Mouse (Mus musculus): ENCODE data around the gene Scn8a. TPM values are rescaled to one million over a fixed set of nuclear protein-coding genes. Genes with fewer than 3 reads are reported as not detected.
"Not testable (repeated sequence)": the region's sequence is repeated elsewhere in the genome, so short reads cannot be mapped to it uniquely, and the experiment has no call there.

The Scn8a gene
- 1.2 and 1.5 TPM in 2 replicates for polyA plus RNA-seq (2015; fragmentation: Nextera tagmentation; extraction: Ambion mirVana)

- peaks cover 7% of the 10 kb centered on the region; the same call in 1 of the 2 replicates for H3K4me1 ChIP-seq (ENCODE audit: insufficient read depth, low read depth, low read length)
- 71% methylated on average over 7 of the region's 7 CpGs for WGBS
- H3K4me3 ChIP-seq (ENCODE audit: low read depth, low read length), result peak within 1 kb of the TSS; percentile 24; the same call in 1 of the 2 replicates
- H3K36me3 ChIP-seq (ENCODE audit: insufficient read depth, low read length), result no peaks in the 10 kb centered on the region
- H3K27ac ChIP-seq (ENCODE audit: low read length), result no peak within 1 kb of the TSS
- peaks cover 33% of the 10 kb centered on the region for H3K27me3 ChIP-seq (replicated peaks; ENCODE audit: insufficient read depth, low read length)
- TF ChIP-seq EP300 (IDR thresholded peaks at IDR 0.05) (no peak), CTCF (IDR thresholded peaks at IDR 0.05) (no peak)
- peak within 1 kb of the TSS; percentile 73 for H3K4me2 ChIP-seq (replicated peaks; ENCODE audit: low read depth, low read length)
- H3K9me3 ChIP-seq (ENCODE audit: low read length), result no peaks in the 10 kb centered on the region
- ATAC-seq (no peak), DNase-seq (ENCODE audit: low spot score) (no peak)
- H3K9ac ChIP-seq (replicated peaks; ENCODE audit: low read depth), result no peak within 1 kb of the TSS
These were observed at the start of gene Scn8a for GRCm38 (mm10) chr15:100869558-100869957. TSS of gene Scn8a (plus strand) at chr15:100869858.

- 48% methylated on average over 8 of the region's 8 CpGs for WGBS
- Histone ChIP-seq H3K4me3 (ENCODE audit: low read depth, low read length) (no peak overlapping the region), H3K9me3 (ENCODE audit: low read length) (no peaks in the 10 kb centered on the region), H3K4me1 (ENCODE audit: insufficient read depth, low read depth, low read length) (no peaks in the 10 kb centered on the region), H3K9ac (replicated peaks; ENCODE audit: low read depth) (no peak overlapping the region), H3K36me3 (ENCODE audit: insufficient read depth, low read length) (no peaks in the 10 kb centered on the region), H3K27ac (ENCODE audit: low read length) (no peak overlapping the region), H3K27me3 (replicated peaks; ENCODE audit: insufficient read depth, low read length) (peaks cover 12% of the 10 kb centered on the region; the same call in 1 of the 2 replicates), H3K4me2 (replicated peaks; ENCODE audit: low read depth, low read length) (no peak overlapping the region)
- TF ChIP-seq CTCF (IDR thresholded peaks at IDR 0.05) (peak; percentile 44), EP300 (IDR thresholded peaks at IDR 0.05) (no peak)
- DNase-seq (ENCODE audit: low spot score) (no peak), ATAC-seq (no peak)
These were observed 47.8 kb upstream of the Scn8a start for GRCm38 (mm10) chr15:100821824-100822223.

- 72% methylated on average over 4 of the region's 4 CpGs for WGBS
- ATAC-seq, result not testable (repeated sequence)
These were observed 47.3 kb upstream of the Scn8a start for GRCm38 (mm10) chr15:100822370-100822769.

GRCm38 (mm10) chr15:100825249-100825856, 44.3 kb upstream of the Scn8a start:
- 23% methylated on average over 23 of the region's 26 CpGs for WGBS
- ATAC-seq (no peak), DNase-seq (ENCODE audit: low spot score) (no peak)
- Histone ChIP-seq H3K9me3 (ENCODE audit: low read length) (no peaks in the 10 kb centered on the region), H3K27me3 (replicated peaks; ENCODE audit: insufficient read depth, low read length) (peaks cover 12% of the 10 kb centered on the region; the same call in 1 of the 2 replicates), H3K9ac (replicated peaks; ENCODE audit: low read depth) (no peak overlapping the region), H3K4me3 (ENCODE audit: low read depth, low read length) (no peak overlapping the region), H3K4me1 (ENCODE audit: insufficient read depth, low read depth, low read length) (no peaks in the 10 kb centered on the region), H3K36me3 (ENCODE audit: insufficient read depth, low read length) (no peaks in the 10 kb centered on the region), H3K27ac (ENCODE audit: low read length) (no peak overlapping the region), H3K4me2 (replicated peaks; ENCODE audit: low read depth, low read length) (no peak overlapping the region)
- no peak for TF ChIP-seq EP300 (IDR thresholded peaks at IDR 0.05)
- no peak for TF ChIP-seq CTCF (IDR thresholded peaks at IDR 0.05)

More at GRCm38 (mm10) chr15:100822370-100822769, 47.3 kb upstream of the Scn8a start:
- not testable (repeated sequence) for DNase-seq (ENCODE audit: low spot score); H3K4me2 ChIP-seq (replicated peaks; ENCODE audit: low read depth, low read length); H3K9me3 ChIP-seq (ENCODE audit: low read length); H3K36me3 ChIP-seq (ENCODE audit: insufficient read depth, low read length); H3K4me1 ChIP-seq (ENCODE audit: insufficient read depth, low read depth, low read length); H3K9ac ChIP-seq (replicated peaks; ENCODE audit: low read depth); H3K4me3 ChIP-seq (ENCODE audit: low read depth, low read length); H3K27ac ChIP-seq (ENCODE audit: low read length)
- H3K27me3 ChIP-seq (replicated peaks; ENCODE audit: insufficient read depth, low read length), result peaks cover 12% of the 10 kb centered on the region; the same call in 1 of the 2 replicates

GRCm38 (mm10) chr15:100826076-100826475, 43.6 kb upstream of the Scn8a start:
- Histone ChIP-seq H3K9me3 (ENCODE audit: low read length) (no peaks in the 10 kb centered on the region), H3K36me3 (ENCODE audit: insufficient read depth, low read length) (no peaks in the 10 kb centered on the region), H3K9ac (replicated peaks; ENCODE audit: low read depth) (no peak overlapping the region), H3K27me3 (replicated peaks; ENCODE audit: insufficient read depth, low read length) (peaks cover 12% of the 10 kb centered on the region; the same call in 1 of the 2 replicates), H3K4me1 (ENCODE audit: insufficient read depth, low read depth, low read length) (no peaks in the 10 kb centered on the region), H3K27ac (ENCODE audit: low read length) (no peak overlapping the region), H3K4me3 (ENCODE audit: low read depth, low read length) (no peak overlapping the region), H3K4me2 (replicated peaks; ENCODE audit: low read depth, low read length) (no peak overlapping the region)
- 88% methylated on average over 8 of the region's 8 CpGs for WGBS
- no peak for DNase-seq (ENCODE audit: low spot score)
- TF ChIP-seq CTCF (IDR thresholded peaks at IDR 0.05) (no peak), EP300 (IDR thresholded peaks at IDR 0.05) (no peak)
- ATAC-seq, result no peak

- no peak overlapping the region for H3K4me3 ChIP-seq (ENCODE audit: low read depth, low read length)
- no peak overlapping the region for H3K4me2 ChIP-seq (replicated peaks; ENCODE audit: low read depth, low read length)
- H3K9ac ChIP-seq (replicated peaks; ENCODE audit: low read depth), result no peak overlapping the region
- H3K9me3 ChIP-seq (ENCODE audit: low read length), result no peaks in the 10 kb centered on the region
- DNase-seq (ENCODE audit: low spot score), result no peak
- no peak for TF ChIP-seq CTCF (IDR thresholded peaks at IDR 0.05)
- TF ChIP-seq EP300 (IDR thresholded peaks at IDR 0.05), result no peak
- H3K27me3 ChIP-seq (replicated peaks; ENCODE audit: insufficient read depth, low read length), result peaks cover 6% of the 10 kb centered on the region; the same call in 1 of the 2 replicates
- no peak overlapping the region for H3K27ac ChIP-seq (ENCODE audit: low read length)
- H3K4me1 ChIP-seq (ENCODE audit: insufficient read depth, low read depth, low read length), result no peaks in the 10 kb centered on the region
- no peaks in the 10 kb centered on the region for H3K36me3 ChIP-seq (ENCODE audit: insufficient read depth, low read length)
- 87% methylated on average over 8 of the region's 9 CpGs for WGBS
- ATAC-seq, result no peak
These were observed 39.9 kb upstream of the Scn8a start for GRCm38 (mm10) chr15:100829775-100830174.

Measured in lung, postnatal 0 days (tissue).